Mouse (Mus musculus): ENCODE results near the gene Hmga1. TPM values are rescaled to one million over a fixed set of nuclear protein-coding genes. Genes with fewer than 3 reads are reported as not detected.

Hmga1 gene
- polyA plus RNA-seq, 1 experiment from 2014 or later, result 132 TPM

- DNase-seq (ENCODE audit: low spot score), result no peak
- peaks cover 18% of the 10 kb centered on the region for H3K4me1 ChIP-seq (ENCODE audit: control insufficient read depth, insufficient read depth, low read length)
- ATAC-seq, result no peak
- H3K36me3 ChIP-seq (ENCODE audit: control insufficient read depth, insufficient read depth, low read length), result no peaks in the 10 kb centered on the region
- peak overlapping the region; percentile 51; the same call in 1 of the 2 replicates for H3K9ac ChIP-seq (ENCODE audit: low read length)
- 0 out of 2 replicates have a peak overlapping the region, but pooled peaks have one; percentile 94 for H3K27ac ChIP-seq (ENCODE audit: low read depth, low read length)
- H3K9me3 ChIP-seq (replicated peaks; ENCODE audit: control insufficient read depth, low read length), result no peaks in the 10 kb centered on the region
- WGBS, result 45% methylated on average over 20 of the region's 20 CpGs
- no peaks in the 10 kb centered on the region for H3K27me3 ChIP-seq (replicated peaks; ENCODE audit: control insufficient read depth, insufficient read depth, low read length)
- H3K4me2 ChIP-seq (ENCODE audit: low read length), result peak overlapping the region; percentile 90
- 0 out of 2 replicates have a peak overlapping the region, but pooled peaks have one; percentile 81 for H3K4me3 ChIP-seq (ENCODE audit: low read depth, low read length)
Measured at GRCm38 (mm10) chr17:27554062-27554960, 2.0 kb upstream of the Hmga1 start.

- Histone ChIP-seq H3K4me2 (ENCODE audit: low read length) (peak overlapping the region; percentile 90), H3K4me3 (ENCODE audit: low read depth, low read length) (peak overlapping the region; percentile 81), H3K36me3 (ENCODE audit: control insufficient read depth, insufficient read depth, low read length) (0 out of 2 replicates have a peak, but pooled peaks cover 3% of the 10 kb centered on the region), H3K27me3 (replicated peaks; ENCODE audit: control insufficient read depth, insufficient read depth, low read length) (no peaks in the 10 kb centered on the region), H3K4me1 (ENCODE audit: control insufficient read depth, insufficient read depth, low read length) (peaks cover 18% of the 10 kb centered on the region), H3K9me3 (replicated peaks; ENCODE audit: control insufficient read depth, low read length) (no peaks in the 10 kb centered on the region), H3K27ac (ENCODE audit: low read depth, low read length) (peak overlapping the region; percentile 94; the same call in 1 of the 2 replicates), H3K9ac (ENCODE audit: low read length) (peak overlapping the region; percentile 51)
- peak; percentile 62 for DNase-seq (ENCODE audit: low spot score)
- WGBS, result 4% methylated on average over 21 of the region's 39 CpGs
- peak; percentile 6; the same call in 1 of the 2 replicates for ATAC-seq
Measured at GRCm38 (mm10) chr17:27555075-27555511, 1.2 kb upstream of the Hmga1 start.

- ATAC-seq (peak; percentile 19; the same call in 1 of the 2 replicates), DNase-seq (ENCODE audit: low spot score) (peak; percentile 67)
- 1% methylated on average over 54 of the region's 55 CpGs for WGBS
- 0 out of 2 replicates have a peak, but pooled peaks cover 3% of the 10 kb centered on the region for H3K36me3 ChIP-seq (ENCODE audit: control insufficient read depth, insufficient read depth, low read length)
- H3K27ac ChIP-seq (ENCODE audit: low read depth, low read length), result peak overlapping the region; percentile 94
- peak overlapping the region; percentile 90 for H3K4me2 ChIP-seq (ENCODE audit: low read length)
- H3K27me3 ChIP-seq (replicated peaks; ENCODE audit: control insufficient read depth, insufficient read depth, low read length), result no peaks in the 10 kb centered on the region
- peak overlapping the region; percentile 91 for H3K9ac ChIP-seq (ENCODE audit: low read length)
- no peaks in the 10 kb centered on the region for H3K9me3 ChIP-seq (replicated peaks; ENCODE audit: control insufficient read depth, low read length)
- H3K4me1 ChIP-seq (ENCODE audit: control insufficient read depth, insufficient read depth, low read length), result peaks cover 18% of the 10 kb centered on the region
- H3K4me3 ChIP-seq (ENCODE audit: low read depth, low read length), result peak overlapping the region; percentile 81
Measured at GRCm38 (mm10) chr17:27555512-27556172, 655 bp upstream of the Hmga1 start.

- ATAC-seq (peak; percentile 50), DNase-seq (ENCODE audit: low spot score) (peak; percentile 74)
- Histone ChIP-seq H3K9me3 (replicated peaks; ENCODE audit: control insufficient read depth, low read length) (no peaks in the 10 kb centered on the region), H3K4me2 (ENCODE audit: low read length) (peak overlapping the region; percentile 90), H3K27ac (ENCODE audit: low read depth, low read length) (peak overlapping the region; percentile 94), H3K4me3 (ENCODE audit: low read depth, low read length) (peak overlapping the region; percentile 81), H3K9ac (ENCODE audit: low read length) (peak overlapping the region; percentile 91), H3K27me3 (replicated peaks; ENCODE audit: control insufficient read depth, insufficient read depth, low read length) (no peaks in the 10 kb centered on the region), H3K4me1 (ENCODE audit: control insufficient read depth, insufficient read depth, low read length) (peaks cover 18% of the 10 kb centered on the region), H3K36me3 (ENCODE audit: control insufficient read depth, insufficient read depth, low read length) (peaks cover 14% of the 10 kb centered on the region; the same call in 1 of the 2 replicates)
- WGBS, result under 1% methylated on average over 37 of the region's 75 CpGs
Measured at GRCm38 (mm10) chr17:27557181-27557926, 1.1 kb downstream of the Hmga1 start.

GRCm38 (mm10) chr17:27557927-27558661 is 1.8 kb downstream of the Hmga1 start:
- H3K27me3 ChIP-seq (replicated peaks; ENCODE audit: control insufficient read depth, insufficient read depth, low read length), result no peaks in the 10 kb centered on the region
- peaks cover 18% of the 10 kb centered on the region for H3K4me1 ChIP-seq (ENCODE audit: control insufficient read depth, insufficient read depth, low read length)
- ATAC-seq, result no peak
- no peaks in the 10 kb centered on the region for H3K9me3 ChIP-seq (replicated peaks; ENCODE audit: control insufficient read depth, low read length)
- DNase-seq (ENCODE audit: low spot score), result peak; percentile 78
- peak overlapping the region; percentile 90 for H3K4me2 ChIP-seq (ENCODE audit: low read length)
- H3K4me3 ChIP-seq (ENCODE audit: low read depth, low read length), result peak overlapping the region; percentile 81
- peak overlapping the region; percentile 91 for H3K9ac ChIP-seq (ENCODE audit: low read length)
- H3K27ac ChIP-seq (ENCODE audit: low read depth, low read length), result peak overlapping the region; percentile 94
- H3K36me3 ChIP-seq (ENCODE audit: control insufficient read depth, insufficient read depth, low read length), result peaks cover 14% of the 10 kb centered on the region; the same call in 1 of the 2 replicates
- WGBS, result 2% methylated on average over 14 of the region's 14 CpGs

DNA sequence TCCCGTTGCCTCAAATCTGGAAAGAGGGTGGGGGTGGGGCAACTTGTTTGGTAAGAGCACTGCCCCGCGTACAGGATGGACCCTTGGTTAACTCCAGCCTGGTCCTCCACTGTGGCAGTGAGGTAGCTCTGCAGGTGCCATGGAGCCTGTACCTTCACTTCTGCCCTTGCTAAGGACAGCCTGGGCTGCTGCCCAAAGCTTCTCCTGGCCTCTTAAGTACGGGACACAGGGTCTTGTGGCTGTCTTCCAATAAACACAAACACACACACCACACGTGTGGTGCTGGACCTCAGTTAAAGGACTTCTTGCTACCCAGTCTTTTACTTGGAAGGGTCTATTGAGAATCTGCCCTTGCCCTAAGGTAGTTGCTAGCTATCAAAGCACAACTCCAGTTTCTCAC is 2.5 kb downstream of the Hmga1 start:
- H3K4me1 ChIP-seq (ENCODE audit: control insufficient read depth, insufficient read depth, low read length), result peaks cover 18% of the 10 kb centered on the region
- H3K36me3 ChIP-seq (ENCODE audit: control insufficient read depth, insufficient read depth, low read length), result peaks cover 17% of the 10 kb centered on the region; the same call in 1 of the 2 replicates
- WGBS, result 3% methylated on average over 5 of the region's 5 CpGs
- DNase-seq (ENCODE audit: low spot score) (no peak), ATAC-seq (no peak)
- H3K9ac ChIP-seq (ENCODE audit: low read length), result no peak overlapping the region
- no peak overlapping the region for H3K27ac ChIP-seq (ENCODE audit: low read depth, low read length)
- H3K9me3 ChIP-seq (replicated peaks; ENCODE audit: control insufficient read depth, low read length), result no peaks in the 10 kb centered on the region
- H3K4me2 ChIP-seq (ENCODE audit: low read length), result peak overlapping the region; percentile 90
- H3K27me3 ChIP-seq (replicated peaks; ENCODE audit: control insufficient read depth, insufficient read depth, low read length), result no peaks in the 10 kb centered on the region
- H3K4me3 ChIP-seq (ENCODE audit: low read depth, low read length), result 0 out of 2 replicates have a peak overlapping the region, but pooled peaks have one; percentile 81

DNA sequence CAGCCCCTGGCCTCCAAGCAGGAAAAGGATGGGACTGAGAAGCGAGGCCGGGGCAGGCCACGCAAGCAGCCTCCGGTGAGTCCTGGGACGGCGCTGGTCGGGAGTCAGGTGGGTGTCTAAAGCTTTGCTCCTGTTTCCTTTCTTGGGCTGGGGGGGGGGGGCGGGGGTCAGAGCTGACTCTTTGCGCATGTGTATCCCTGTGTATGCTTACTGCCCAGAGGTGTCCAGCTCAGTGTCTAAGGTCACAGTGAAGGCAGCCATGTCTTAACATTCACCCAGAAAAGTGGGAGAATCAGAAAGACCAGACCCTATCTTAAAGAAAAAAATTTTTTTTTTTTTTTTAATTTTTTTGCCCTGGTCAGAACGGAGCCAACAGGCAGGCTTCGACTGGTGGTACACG is 3.3 kb downstream of the Hmga1 start:
- no peak for ATAC-seq
- 73% methylated on average over 12 of the region's 12 CpGs for WGBS

More for the DNA sequence above, 3.3 kb downstream of the Hmga1 start:
- Histone ChIP-seq H3K27me3 (replicated peaks; ENCODE audit: control insufficient read depth, insufficient read depth, low read length) (no peaks in the 10 kb centered on the region), H3K27ac (ENCODE audit: low read depth, low read length) (no peak overlapping the region), H3K36me3 (ENCODE audit: control insufficient read depth, insufficient read depth, low read length) (peaks cover 18% of the 10 kb centered on the region; the same call in 1 of the 2 replicates), H3K4me2 (ENCODE audit: low read length) (no peak overlapping the region), H3K9me3 (replicated peaks; ENCODE audit: control insufficient read depth, low read length) (no peaks in the 10 kb centered on the region), H3K4me3 (ENCODE audit: low read depth, low read length) (no peak overlapping the region), H3K9ac (ENCODE audit: low read length) (no peak overlapping the region), H3K4me1 (ENCODE audit: control insufficient read depth, insufficient read depth, low read length) (peaks cover 18% of the 10 kb centered on the region)
- DNase-seq (ENCODE audit: low spot score), result no peak

Data from forebrain, embryonic 14.5 days (tissue).